Mouse (Mus musculus) T-helper 17 cell (primary cell): ENCODE results near the gene Ap1b1.

Experiments
- in situ Hi-C, 2 experiments: fragments of 300-600 bp; cut with MboI, MseI; formaldehyde crosslinking; loops; 1 replicate in 1 of 2; 2 replicates in 1 of 2; pipeline ENCODE4 v1.15.1; 2025; ENCODE audit warnings: high pct_unique_total_duplicates in 2 of 2

The Ap1b1 gene

GRCm38 (mm10) chr11:4986695-4987486 lies at the start of gene Ap1b1:
Gene Ap1b1 (plus strand): TSS chr11:4986824.
- in situ Hi-C loops = no loop called here

- in situ Hi-C loops = no loop called here
These were observed 40.1 kb upstream of the Ap1b1 start for GRCm38 (mm10) chr11:4946530-4946929.

- in situ Hi-C loops = no loop called here
These were observed 39.4 kb upstream of the Ap1b1 start for GRCm38 (mm10) chr11:4946947-4947812.

- in situ Hi-C loops = no loop called here
These were observed 38.8 kb upstream of the Ap1b1 start, which contains the start of gene Nefh for GRCm38 (mm10) chr11:4947813-4948174. Gene Nefh (minus strand): TSS chr11:4948064.

- in situ Hi-C loops = no loop called here
These were observed 37.8 kb upstream of the Ap1b1 start for GRCm38 (mm10) chr11:4948792-4949191.

GRCm38 (mm10) chr11:4949256-4950044 lies 37.2 kb upstream of the Ap1b1 start:
- in situ Hi-C loops = no loop called here

GRCm38 (mm10) chr11:4953401-4953800 lies 33.2 kb upstream of the Ap1b1 start:
- in situ Hi-C loops = no loop called here

- in situ Hi-C loops = no loop called here
These were observed 32.7 kb upstream of the Ap1b1 start for GRCm38 (mm10) chr11:4953918-4954317.

- in situ Hi-C loops = no loop called here
These were observed 23.4 kb upstream of the Ap1b1 start for GRCm38 (mm10) chr11:4963099-4963808.

- in situ Hi-C loops = no loop called here
These were observed 20.3 kb upstream of the Ap1b1 start for GRCm38 (mm10) chr11:4966325-4966724.

GRCm38 (mm10) chr11:4966888-4967287 lies 19.7 kb upstream of the Ap1b1 start:
- in situ Hi-C loops = no loop called here

GRCm38 (mm10) chr11:4967549-4967948 lies 19.1 kb upstream of the Ap1b1 start:
- in situ Hi-C loops = no loop called here

- in situ Hi-C loops = no loop called here
These were observed 18.2 kb upstream of the Ap1b1 start for GRCm38 (mm10) chr11:4968376-4968775.

GRCm38 (mm10) chr11:4972967-4973870 lies 13.4 kb upstream of the Ap1b1 start:
- in situ Hi-C loops = loop anchor here (5.0 kb wide), 1 partner anchor 56 kb away; no protein-coding TSS in a partner anchor

- in situ Hi-C loops = loop anchor here (5.0 kb wide), 1 partner anchor 57 kb away; no protein-coding TSS in a partner anchor
These were observed 12.8 kb upstream of the Ap1b1 start for GRCm38 (mm10) chr11:4973871-4974256.

- in situ Hi-C loops = loop anchor here (5.0 kb wide), 1 partner anchor 57 kb away; no protein-coding TSS in a partner anchor
These were observed 12.1 kb upstream of the Ap1b1 start for GRCm38 (mm10) chr11:4974376-4975122.

GRCm38 (mm10) chr11:4975623-4976022 lies 11.0 kb upstream of the Ap1b1 start:
- in situ Hi-C loops = no loop called here

- in situ Hi-C loops = no loop called here
These were observed 3.6 kb upstream of the Ap1b1 start for GRCm38 (mm10) chr11:4983010-4983409.

- in situ Hi-C loops = no loop called here
These were observed 3.1 kb upstream of the Ap1b1 start for GRCm38 (mm10) chr11:4983538-4983937.
